In genomic region chr10:89422504-89423158, GRCm38 (mm10) we compare ENCODE assay signal across 24 mouse cellular contexts. TPM values are rescaled to one million over a fixed set of nuclear protein-coding genes. Genes with fewer than 3 reads are reported as not detected.
DNase-seq lines count a peak whose midpoint lies in the region; ATAC-seq lines count a peak whose summit lies in the region.
"Had no signal": no experiment of that assay in that cellular context is flagged by ENCODE, and none has a peak within 500 bp of the region (broad histone marks: within the 10 kb centered on the region; RNA-seq: fewer than 3 reads in every experiment).

No protein-coding gene starts in this region.

- peaks cover 65% of the 10 kb centered on the region for H3K36me3 ChIP-seq in liver, embryonic 15.5 days (replicated peaks)
- no peaks in the 10 kb centered on the region for H3K36me3 ChIP-seq in midbrain, embryonic 13.5 days
- H3K36me3 ChIP-seq: hindbrain, embryonic 15.5 days had no signal

- peak overlapping the region; percentile 61 for H3K4me2 ChIP-seq in liver, embryonic 15.5 days
- H3K4me2 ChIP-seq in midbrain, embryonic 13.5 days (replicated peaks), result no peak overlapping the region
- H3K4me2 ChIP-seq: embryonic facial prominence, embryonic 15.5 days; forebrain, embryonic 12.5 days; heart, embryonic 15.5 days; hindbrain, embryonic 15.5 days; neural tube, embryonic 13.5 days had no signal

- peak; percentile 76 for DNase-seq in c-Kit-positive CD71-positive TER-119-negative erythroid progenitor cells, embryonic 14.5 days (ENCODE audit: low read depth)
- no peak for DNase-seq in spleen, postnatal 10 days (ENCODE audit: low spot score in 2 of 2)
- no peak for DNase-seq in heart, postnatal 14 days
- DNase-seq: adrenal gland, postnatal 10 days; cerebellum, adult 9-10 months; gastrocnemius, postnatal 36 days; kidney, adult 2 months; kidney, postnatal 10 days; midbrain, embryonic 14.5 days; retina, postnatal 1 day; right cerebral cortex, postnatal 4 days had no signal

- no peaks in the 10 kb centered on the region for H3K27me3 ChIP-seq in liver, embryonic 15.5 days
- peaks cover 4% of the 10 kb centered on the region; the same call in 1 of the 2 replicates for H3K27me3 ChIP-seq in midbrain, embryonic 13.5 days
- H3K27me3 ChIP-seq: embryonic facial prominence, embryonic 15.5 days; forebrain, embryonic 12.5 days; heart, embryonic 15.5 days; hindbrain, embryonic 15.5 days; neural tube, embryonic 13.5 days had no signal

- H3K4me3 ChIP-seq in liver, embryonic 15.5 days (replicated peaks), result peak overlapping the region; percentile 31
- H3K4me3 ChIP-seq in midbrain, embryonic 13.5 days (replicated peaks), result no peak overlapping the region
- H3K4me3 ChIP-seq: embryonic facial prominence, embryonic 15.5 days; forebrain, embryonic 12.5 days; heart, embryonic 15.5 days; hindbrain, embryonic 15.5 days; left cerebral cortex, adult 2 months; myocyte; neural tube, embryonic 13.5 days had no signal

- no peaks in the 10 kb centered on the region for H3K9me3 ChIP-seq in liver, embryonic 15.5 days (replicated peaks)
- H3K9me3 ChIP-seq in midbrain, embryonic 13.5 days, result no peaks in the 10 kb centered on the region
- H3K9me3 ChIP-seq: embryonic facial prominence, embryonic 15.5 days; forebrain, embryonic 12.5 days; heart, embryonic 15.5 days; hindbrain, embryonic 15.5 days; neural tube, embryonic 13.5 days had no signal

- 30% methylated on average over 8 of the region's 8 CpGs for WGBS in liver, embryonic 15.5 days (ENCODE audit: insufficient replicate concordance)
- WGBS in midbrain, embryonic 13.5 days, result 93% methylated on average over 8 of the region's 8 CpGs

- peak overlapping the region; percentile 79 for H3K27ac ChIP-seq in liver, embryonic 15.5 days (replicated peaks)
- no peak overlapping the region for H3K27ac ChIP-seq in midbrain, embryonic 13.5 days
- H3K27ac ChIP-seq: embryonic facial prominence, embryonic 15.5 days; forebrain, embryonic 12.5 days; heart, embryonic 15.5 days; hindbrain, embryonic 15.5 days; left cerebral cortex, adult 2 months; macrophage; neural tube, embryonic 13.5 days had no signal

- 0 out of 2 replicates have a peak, but pooled peaks have one; percentile 36 for ATAC-seq in erythroid progenitor cell, adult 5-6 weeks (replicated peaks; ENCODE audit: low FRiP score, poor library complexity, severe bottlenecking)
- ATAC-seq in liver, embryonic 15.5 days (ENCODE audit: insufficient read depth), result peak; percentile 91
- ATAC-seq in megakaryocyte-erythroid progenitor cell, adult 5-6 weeks (replicated peaks; ENCODE audit: low FRiP score, low TSS enrichment, poor library complexity, severe bottlenecking), result peak; percentile 95
- ATAC-seq in midbrain, embryonic 13.5 days, result no peak
- ATAC-seq: lung, postnatal 0 days had no signal

- 0 out of 2 replicates have a peak overlapping the region, but pooled peaks have one; percentile 11 for H3K9ac ChIP-seq in liver, embryonic 15.5 days
- H3K9ac ChIP-seq in midbrain, embryonic 13.5 days (replicated peaks), result no peak overlapping the region
- H3K9ac ChIP-seq: embryonic facial prominence, embryonic 15.5 days; forebrain, embryonic 12.5 days; heart, embryonic 15.5 days; hindbrain, embryonic 15.5 days; neural tube, embryonic 13.5 days had no signal

- peaks cover 21% of the 10 kb centered on the region for H3K4me1 ChIP-seq in liver, embryonic 15.5 days (replicated peaks)
- no peaks in the 10 kb centered on the region for H3K4me1 ChIP-seq in midbrain, embryonic 13.5 days (replicated peaks)
- H3K4me1 ChIP-seq: embryonic facial prominence, embryonic 15.5 days; forebrain, embryonic 12.5 days; heart, embryonic 15.5 days; hindbrain, embryonic 15.5 days; neural tube, embryonic 13.5 days had no signal

- intact Hi-C loops in heart, postnatal 14 days (cut with DNase I), result no loop called here

RNA-seq across cellular contexts. Expression of gene Gas2l3, which starts 21.1 kb away (rescaled TPM):
- total RNA-seq in erythroid progenitor cell, adult 5-6 weeks (2015; ENCODE audit: low replicate concordance), result 51.2 and 53.2 TPM in 2 replicates
- total RNA-seq in erythroid progenitor cell, adult 5-6 weeks (2017; ENCODE audit: low replicate concordance), result 63.8 and 110 TPM in 2 replicates
- 5.2 TPM in 2 replicates for polyA plus RNA-seq in liver, embryonic 15.5 days (2015; fragmentation: Nextera tagmentation; extraction: Ambion mirVana)
- total RNA-seq in megakaryocyte-erythroid progenitor cell, adult 5-6 weeks (2014; fragmentation: Nextera tagmentation), result 5.3 and 8.5 TPM in 2 replicates
- 4.9 and 12.9 TPM in 2 replicates for total RNA-seq in megakaryocyte-erythroid progenitor cell, adult 5-6 weeks (2017)
- polyA plus RNA-seq in midbrain, embryonic 13.5 days (2015; fragmentation: Nextera tagmentation; extraction: Ambion mirVana), result 6.8 and 7.3 TPM in 2 replicates
- total RNA-seq in heart, postnatal 14 days (2021), result 1 to 10 TPM; 3.5 to 5.5 TPM
